Mouse (Mus musculus) cortical plate, adult 2 months (tissue): ENCODE measurements around the gene Arhgef15. TPM values are rescaled to one million over a fixed set of nuclear protein-coding genes. Genes with fewer than 3 reads are reported as not detected.

Experiments
- H3K27ac ChIP-seq: fragments of 200-500 bp; 2 replicates; pipeline ENCODE4 v1.5.1; 2012; ENCODE audit warnings: low read length, control low read depth, inconsistent platforms; ENCODE audit not compliant: insufficient read depth
- H3K4me1 ChIP-seq: fragments of 200-500 bp; 2 replicates; pipeline ENCODE4 v1.6.1; 2011; ENCODE audit warnings: low read length; ENCODE audit not compliant: control insufficient read depth, insufficient read depth
- H3K4me3 ChIP-seq: fragments of 200-500 bp; 2 replicates; pipeline ENCODE4 v1.5.1; 2011; ENCODE audit warnings: mild to moderate bottlenecking, low read length, control low read depth; ENCODE audit not compliant: insufficient read depth
- CTCF ChIP-seq: fragments of 200-500 bp; IDR thresholded peaks from 2 replicates; pipeline ENCODE4 v1.5.1; 2011; ENCODE audit warnings: mild to moderate bottlenecking, control low read depth, low read length; ENCODE audit not compliant: insufficient read depth; ENCODE audit errors: extremely low read depth
- POLR2A ChIP-seq: fragments of 200-500 bp; IDR thresholded peaks from 2 replicates; pipeline ENCODE4 v1.6.1; 2011; ENCODE audit warnings: mild to moderate bottlenecking, low read length, control low read depth; ENCODE audit not compliant: insufficient read depth; ENCODE audit errors: extremely low read depth
- polyA plus RNA-seq: library from polyadenylated mRNA; depleted of rRNA; stranded (reverse); fragments of >200 nt; gene quantifications from 2 replicates; pipeline ENCODE4 v1.2.3, GENCODE M21; 2012

The Arhgef15 gene
- polyA plus RNA-seq, 1 experiment = 27.5 TPM

- no peak overlapping the region for H3K4me3 ChIP-seq
- TF ChIP-seq CTCF (no peak), POLR2A (0 out of 2 replicates have a peak, but pooled peaks have one; percentile 16)
- H3K27ac ChIP-seq = no peak overlapping the region
- H3K4me1 ChIP-seq = no peaks in the 10 kb centered on the region
Measured at GRCm38 (mm10) chr11:68905665-68906460, 51.4 kb downstream of the Arhgef15 start.

GRCm38 (mm10) chr11:68905138-68905531 is 52.1 kb downstream of the Arhgef15 start:
- TF ChIP-seq CTCF (no peak), POLR2A (no peak)
- Histone ChIP-seq H3K27ac (no peak overlapping the region), H3K4me1 (no peaks in the 10 kb centered on the region)

GRCm38 (mm10) chr11:68904375-68905137 is 52.7 kb downstream of the Arhgef15 start:
- Histone ChIP-seq H3K4me1 (no peaks in the 10 kb centered on the region), H3K4me3 (no peak overlapping the region), H3K27ac (no peak overlapping the region)
- peak; percentile 59 for TF ChIP-seq CTCF
- no peak for TF ChIP-seq POLR2A

More at GRCm38 (mm10) chr11:68905138-68905531, 52.1 kb downstream of the Arhgef15 start:
- H3K4me3 ChIP-seq = no peak overlapping the region

GRCm38 (mm10) chr11:68903775-68904174 is 53.5 kb downstream of the Arhgef15 start:
- TF ChIP-seq CTCF (no peak), POLR2A (no peak)
- Histone ChIP-seq H3K27ac (no peak overlapping the region), H3K4me1 (no peaks in the 10 kb centered on the region), H3K4me3 (no peak overlapping the region)

- no peak overlapping the region for H3K4me3 ChIP-seq
- H3K27ac ChIP-seq = no peak overlapping the region
- no peaks in the 10 kb centered on the region for H3K4me1 ChIP-seq
- no peak for TF ChIP-seq POLR2A
- no peak for TF ChIP-seq CTCF
Measured at GRCm38 (mm10) chr11:68902823-68903222, 54.5 kb downstream of the Arhgef15 start.

- Histone ChIP-seq H3K4me1 (no peaks in the 10 kb centered on the region), H3K27ac (no peak overlapping the region), H3K4me3 (peak overlapping the region; percentile 66)
- TF ChIP-seq CTCF (no peak), POLR2A (no peak)
Measured at GRCm38 (mm10) chr11:68902367-68902766, 54.9 kb downstream of the Arhgef15 start.

GRCm38 (mm10) chr11:68902047-68902364 is 55.3 kb downstream of the Arhgef15 start:
- H3K4me3 ChIP-seq = peak overlapping the region; percentile 66
- H3K27ac ChIP-seq = no peak overlapping the region
- no peak for TF ChIP-seq CTCF
- no peak for TF ChIP-seq POLR2A
- no peaks in the 10 kb centered on the region for H3K4me1 ChIP-seq

GRCm38 (mm10) chr11:68901351-68902046 is 55.8 kb downstream of the Arhgef15 start, which contains the start of gene Rpl26:
TSS of gene Rpl26 (plus strand) at chr11:68901583.
- Histone ChIP-seq H3K4me3 (peak within 1 kb of the TSS; percentile 66), H3K27ac (no peak within 1 kb of the TSS), H3K4me1 (no peaks in the 10 kb centered on the region)
- TF ChIP-seq POLR2A = peak; percentile 91
- TF ChIP-seq CTCF = peak; percentile 92
